Mouse (Mus musculus): Measurements from ENCODE around the gene Hyls1. TPM values are rescaled to one million over a fixed set of nuclear protein-coding genes. Genes with fewer than 3 reads are reported as not detected.

Gene Hyls1
- total RNA-seq, 2 experiments from 2014 or later: 1.4 to 2.3 TPM

- DNase-seq: no peak
Observed at GRCm38 (mm10) chr9:35543099-35543860, 26.9 kb downstream of the Hyls1 start.

GRCm38 (mm10) chr9:35541941-35542340, 28.3 kb downstream of the Hyls1 start:
- DNase-seq: no peak

- DNase-seq: peak; percentile 89
Observed at GRCm38 (mm10) chr9:35541488-35541887, 28.7 kb downstream of the Hyls1 start.

GRCm38 (mm10) chr9:35541024-35541423, 29.2 kb downstream of the Hyls1 start:
- DNase-seq: no peak

- no peak for DNase-seq
Observed at GRCm38 (mm10) chr9:35539001-35539750, 31.0 kb downstream of the Hyls1 start.

GRCm38 (mm10) chr9:35535876-35536275, 34.3 kb downstream of the Hyls1 start:
- DNase-seq: no peak

GRCm38 (mm10) chr9:35535110-35535509, 35.1 kb downstream of the Hyls1 start:
- peak; percentile 35 for DNase-seq

- DNase-seq: no peak
Observed at GRCm38 (mm10) chr9:35533266-35533665, 36.9 kb downstream of the Hyls1 start.

- DNase-seq: no peak
Observed at GRCm38 (mm10) chr9:35529796-35530195, 40.4 kb downstream of the Hyls1 start.

- no peak for DNase-seq
Observed at GRCm38 (mm10) chr9:35529141-35529540, 41.1 kb downstream of the Hyls1 start.

- peak; percentile 69 for DNase-seq
Observed at GRCm38 (mm10) chr9:35523941-35524411, 46.2 kb downstream of the Hyls1 start.

- no peak for DNase-seq
Observed at GRCm38 (mm10) chr9:35523541-35523940, 46.7 kb downstream of the Hyls1 start.

GRCm38 (mm10) chr9:35522821-35523515, 47.2 kb downstream of the Hyls1 start:
- DNase-seq: no peak

GRCm38 (mm10) chr9:35522241-35522640, 48.0 kb downstream of the Hyls1 start:
- DNase-seq: no peak

- DNase-seq: no peak
Observed at GRCm38 (mm10) chr9:35520631-35521348, 49.4 kb downstream of the Hyls1 start.

- DNase-seq: no peak
Observed at GRCm38 (mm10) chr9:35518169-35518568, 52.0 kb downstream of the Hyls1 start, which contains the start of gene Gm1113. Gm1113 (minus strand) TSS chr9:35518269.

- DNase-seq: no peak
Observed at GRCm38 (mm10) chr9:35516711-35517110, 53.5 kb downstream of the Hyls1 start.

GRCm38 (mm10) chr9:35516182-35516581, 54.0 kb downstream of the Hyls1 start:
- DNase-seq: no peak

GRCm38 (mm10) chr9:35513900-35514299, 56.3 kb downstream of the Hyls1 start:
- no peak for DNase-seq

All from gastrocnemius, postnatal 10 days (tissue).